Mouse (Mus musculus) heart, postnatal 0 days (tissue): ENCODE measurements around the gene Gabrb2.

Source experiments
- CTCF ChIP-seq: IDR thresholded peaks from 2 replicates; pipeline ENCODE4 v1.5.1; 2016; ENCODE audit warnings: antibody characterized with exemption, control low read depth, low read depth
- EP300 ChIP-seq: IDR thresholded peaks from 2 replicates; pipeline ENCODE4 v1.6.1; 2016; ENCODE audit warnings: antibody characterized with exemption, low read depth

DNA sequence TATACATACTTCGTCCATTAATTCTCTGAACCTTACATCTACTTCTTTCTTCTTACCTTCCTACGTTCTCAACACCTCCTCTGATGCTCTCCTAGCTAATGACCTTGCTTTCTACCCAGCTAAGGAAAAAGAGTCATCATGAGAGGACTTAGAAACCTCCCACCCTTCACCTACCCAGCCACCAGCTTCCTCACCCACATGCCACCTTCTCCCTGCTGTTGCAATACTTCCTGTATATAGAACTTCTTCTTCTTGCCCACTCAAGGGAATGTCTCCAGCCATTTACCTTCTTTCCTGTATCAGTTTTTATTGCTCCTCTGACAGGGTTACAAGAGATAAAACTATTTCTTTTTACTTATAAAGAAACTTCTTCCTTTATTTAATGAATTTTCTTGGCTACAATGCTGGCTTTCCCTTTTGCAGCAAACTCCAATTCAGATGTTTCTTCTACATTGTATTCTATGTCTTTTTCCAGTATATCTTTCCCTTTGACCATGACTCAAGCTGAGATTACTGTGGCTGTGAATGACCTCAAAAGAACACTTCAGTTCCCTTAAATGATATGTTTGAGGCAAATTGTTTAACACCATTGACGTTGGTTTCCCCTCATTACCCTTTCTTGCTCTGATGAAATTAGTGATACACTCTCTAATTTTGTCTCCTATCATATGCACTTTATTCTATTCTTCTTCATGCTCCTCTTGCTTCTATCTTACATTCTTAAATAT lies 155.8 kb downstream of the Gabrb2 start:
- TF ChIP-seq CTCF (no peak), EP300 (no peak)
